Mouse (Mus musculus) midbrain, embryonic 16.5 days (tissue): ENCODE data around the gene Usp22. TPM values are rescaled to one million over a fixed set of nuclear protein-coding genes. Genes with fewer than 3 reads are reported as not detected.

Experiments used
- ATAC-seq: fragments of 200-750 bp; cut with Nextera tagmentation; 2 replicates; pipeline ENCODE4 v1.8.0; 2017; ENCODE audit warnings: moderate TSS enrichment
- H3K27ac ChIP-seq: fragments of 300-500 bp; sonication (generic); 2 replicates; pipeline ENCODE4 v1.5.1; 2014; ENCODE audit warnings: mild to moderate bottlenecking, low read length, mixed read lengths
- H3K27me3 ChIP-seq: fragments of 300-500 bp; sonication (generic); 2 replicates; pipeline ENCODE4 v1.6.1; 2014; ENCODE audit warnings: low read depth, low read length, mixed read lengths; ENCODE audit not compliant: control insufficient read depth, insufficient read depth
- H3K36me3 ChIP-seq: fragments of 300-500 bp; sonication (generic); 2 replicates; pipeline ENCODE4 v1.6.1; 2014; ENCODE audit warnings: mild to moderate bottlenecking, low read length, moderate library complexity, mixed read lengths; ENCODE audit not compliant: control insufficient read depth, insufficient read depth
- H3K4me1 ChIP-seq: fragments of 300-500 bp; sonication (generic); 2 replicates; pipeline ENCODE4 v1.6.1; 2014; ENCODE audit warnings: mild to moderate bottlenecking, low read length, mixed read lengths; ENCODE audit not compliant: control insufficient read depth, insufficient read depth
- H3K4me2 ChIP-seq: fragments of 300-500 bp; sonication (generic); 2 replicates; pipeline ENCODE4 v1.6.1; 2014; ENCODE audit warnings: mild to moderate bottlenecking, low read length, mixed read lengths
- H3K4me3 ChIP-seq: fragments of 300-500 bp; sonication (generic); 2 replicates; pipeline ENCODE4 v1.5.1; 2014; ENCODE audit warnings: low read depth, mild to moderate bottlenecking, low read length, moderate library complexity, mixed read lengths
- H3K9ac ChIP-seq: fragments of 300-500 bp; sonication (generic); 2 replicates; pipeline ENCODE4 v1.6.1; 2014; ENCODE audit warnings: low read depth, low read length, mixed read lengths
- H3K9me3 ChIP-seq: fragments of 300-500 bp; sonication (generic); replicated peaks from 2 replicates; pipeline ENCODE4 v1.6.1; 2014; ENCODE audit warnings: mild to moderate bottlenecking, low read length, mixed read lengths; ENCODE audit not compliant: control insufficient read depth, poor library complexity, severe bottlenecking
- WGBS: fragments of 180-500 bp; shearing (Covaris S2); extraction: QIAGEN DNeasy Blood & Tissue Kit; methylation state at CpG from one replicate; pipeline ENCODE4 v1.1.7; 2014; 5-methylcytosine and 5-hydroxymethylcytosine counted together
- polyA plus RNA-seq: library from polyadenylated mRNA; unstranded; fragments of >200 nt; fragmentation: Nextera tagmentation; extraction: Ambion mirVana; gene quantifications from 2 replicates; pipeline ENCODE4 v1.2.1, GENCODE M21; 2015

The Usp22 gene
- polyA plus RNA-seq, 1 experiment from 2014 or later, result 439 TPM

DNA sequence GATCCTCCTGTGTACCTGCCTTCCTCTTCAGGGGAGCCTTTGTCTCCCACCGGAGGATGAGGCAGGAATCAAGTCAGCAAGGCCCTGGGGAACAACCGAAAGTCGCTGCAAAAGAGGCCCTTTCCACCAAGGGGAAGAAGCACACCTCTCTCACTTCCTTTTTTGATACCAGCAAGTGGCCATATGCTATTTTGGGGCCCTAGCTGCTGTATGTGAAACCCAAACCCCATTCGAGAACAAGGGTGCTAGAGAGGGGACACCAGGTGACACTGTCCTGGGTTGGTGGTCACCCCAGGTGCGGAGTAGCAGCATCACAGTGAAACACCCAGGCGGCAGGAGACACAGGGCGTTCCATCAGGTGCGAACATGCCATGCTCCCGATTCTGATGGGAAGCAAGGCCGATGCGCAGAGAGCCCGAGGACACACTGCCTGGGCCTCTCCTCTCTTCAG, 65.9 kb downstream of the Usp22 start:
- no peak overlapping the region for H3K27ac ChIP-seq
- H3K9me3 ChIP-seq, result no peaks in the 10 kb centered on the region
- H3K27me3 ChIP-seq, result no peaks in the 10 kb centered on the region
- ATAC-seq, result no peak
- no peak overlapping the region for H3K4me2 ChIP-seq
- H3K4me3 ChIP-seq, result no peak overlapping the region
- no peaks in the 10 kb centered on the region for H3K36me3 ChIP-seq
- no peak overlapping the region for H3K9ac ChIP-seq
- 0 out of 2 replicates have a peak, but pooled peaks cover 2% of the 10 kb centered on the region for H3K4me1 ChIP-seq
- WGBS, result 84% methylated on average over 12 of the region's 12 CpGs

- Histone ChIP-seq H3K27ac (no peak overlapping the region), H3K4me2 (peak overlapping the region; percentile 13), H3K36me3 (no peaks in the 10 kb centered on the region), H3K4me3 (no peak overlapping the region), H3K9me3 (no peaks in the 10 kb centered on the region), H3K4me1 (0 out of 2 replicates have a peak, but pooled peaks cover 2% of the 10 kb centered on the region), H3K9ac (no peak overlapping the region), H3K27me3 (no peaks in the 10 kb centered on the region)
- 11% methylated on average over 20 of the region's 20 CpGs for WGBS
- peak; percentile 94 for ATAC-seq
Measured at GRCm38 (mm10) chr11:61104241-61104901, 70.5 kb downstream of the Usp22 start.

DNA sequence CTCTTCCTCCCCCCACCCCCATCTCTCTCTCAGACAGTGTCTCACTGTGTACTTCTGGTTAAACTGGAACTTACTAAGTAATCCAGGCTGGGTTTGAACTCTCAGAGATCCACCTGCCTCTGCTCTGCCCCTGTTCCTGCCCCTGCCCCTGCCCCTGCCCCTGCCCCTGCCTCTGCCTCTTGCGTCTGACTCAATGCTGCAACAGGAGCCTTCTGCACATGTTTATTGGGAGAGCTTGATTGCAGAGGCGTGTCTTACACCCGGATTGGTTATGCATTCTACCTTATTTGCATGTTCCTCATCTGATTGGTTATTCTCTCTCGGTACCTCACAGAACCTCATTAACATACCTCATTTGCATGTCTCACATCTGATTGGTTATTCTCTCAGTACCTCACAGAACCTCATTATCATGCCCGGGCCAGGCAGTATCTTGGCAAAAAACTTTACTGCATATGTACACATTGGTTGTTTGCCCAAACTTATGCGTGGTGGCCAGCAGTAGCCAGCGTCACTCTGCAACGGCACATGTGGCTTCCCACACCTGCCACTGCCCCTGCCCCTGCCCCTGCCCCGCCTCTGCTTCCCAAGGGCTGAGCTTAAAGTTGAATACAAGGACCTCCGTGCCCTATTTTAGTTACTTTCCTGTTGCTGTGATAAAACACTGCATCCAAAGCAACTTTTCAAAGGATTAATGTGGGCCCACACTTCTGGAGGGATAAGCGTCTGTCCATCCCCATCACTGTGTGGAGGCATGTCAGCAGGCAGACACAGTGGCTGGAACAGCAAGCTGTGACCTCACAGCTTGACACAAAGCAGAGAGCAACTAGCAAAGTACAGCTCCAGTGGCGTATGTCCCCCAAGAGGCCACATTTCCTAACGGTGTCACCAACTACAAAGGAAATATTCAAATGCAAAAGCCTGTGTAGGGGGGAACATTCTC, 72.2 kb downstream of the Usp22 start:
- H3K4me2 ChIP-seq, result no peak overlapping the region
- H3K4me3 ChIP-seq, result no peak overlapping the region
- 36% methylated on average over 12 of the region's 13 CpGs for WGBS
- no peaks in the 10 kb centered on the region for H3K36me3 ChIP-seq
- H3K9me3 ChIP-seq, result no peaks in the 10 kb centered on the region
- ATAC-seq, result 0 out of 2 replicates have a peak, but pooled peaks have one; percentile 28
- H3K4me1 ChIP-seq, result 0 out of 2 replicates have a peak, but pooled peaks cover 2% of the 10 kb centered on the region
- H3K9ac ChIP-seq, result no peak overlapping the region
- H3K27ac ChIP-seq, result no peak overlapping the region
- H3K27me3 ChIP-seq, result no peaks in the 10 kb centered on the region

Other genes starting within 250 kb of the Usp22 start
- gene Map2k3, start 243.0 kb downstream of the Usp22 start, polyA plus RNA-seq, result 27.1 and 29.5 TPM in 2 replicates
- gene Kcnj12, start 152.5 kb downstream of the Usp22 start, polyA plus RNA-seq, result 3.8 TPM in 2 replicates
- 0.94 and 1.2 TPM in 2 replicates for gene Tnfrsf13b, start 48.3 kb downstream of the Usp22 start, polyA plus RNA-seq
- 0.12 and 0.18 TPM in 2 replicates for gene Aldh3a1, start 32.5 kb upstream of the Usp22 start, polyA plus RNA-seq
- gene Aldh3a2, start 92.4 kb upstream of the Usp22 start, polyA plus RNA-seq, result 26.5 and 30.5 TPM in 2 replicates
- gene Slc47a2, start 167.8 kb upstream of the Usp22 start, polyA plus RNA-seq, result 0.09 TPM in 1 of 2 replicates, not detected in the other
- gene Slc47a1, start 203.3 kb upstream of the Usp22 start, polyA plus RNA-seq, result 0.21 and 0.46 TPM in 2 replicates